Mouse (Mus musculus) hematopoietic multipotent progenitor cell, adult 10-12 weeks (in vitro differentiated cells): ENCODE results near the gene Hnrnpa3. TPM values are rescaled to one million over a fixed set of nuclear protein-coding genes. Genes with fewer than 3 reads are reported as not detected.

Experiments
- polyA plus RNA-seq: library from polyadenylated mRNA; stranded (reverse); fragments of >175 nt; gene quantifications from 2 replicates; pipeline ENCODE4 v1.2.3, GENCODE M21; 2012; ENCODE audit warnings: low replicate concordance

Hnrnpa3 gene
- 73.5 and 199 TPM in 2 replicates for polyA plus RNA-seq

GRCm38 (mm10) chr2:75658727-75659628, at the start of gene Hnrnpa3:
TSS of gene Hnrnpa3 (plus strand) at chr2:75659261.

GRCm38 (mm10) chr2:75704234-75705161, 45.4 kb downstream of the Hnrnpa3 start, which contains the start of gene Nfe2l2:
TSS of gene Nfe2l2 (minus strand) at chr2:75704641.

Other genes with a start within 250 kb of the Hnrnpa3 start
- gene Nfe2l2, start 45.4 kb downstream of the Hnrnpa3 start, polyA plus RNA-seq = 7.1 and 12.0 TPM in 2 replicates
- gene Agps, start 172.9 kb downstream of the Hnrnpa3 start, polyA plus RNA-seq = 5.5 and 8.9 TPM in 2 replicates